Mouse (Mus musculus): ENCODE data around the gene Ext2. TPM values are rescaled to one million over a fixed set of nuclear protein-coding genes. Genes with fewer than 3 reads are reported as not detected.
A peak's percentile ranks its signal among the peaks of the same experiment; 100 is the strongest.

The Ext2 gene
- total RNA-seq, 2 experiments from 2014 or later = 50.6 to 57.4 TPM

DNA sequence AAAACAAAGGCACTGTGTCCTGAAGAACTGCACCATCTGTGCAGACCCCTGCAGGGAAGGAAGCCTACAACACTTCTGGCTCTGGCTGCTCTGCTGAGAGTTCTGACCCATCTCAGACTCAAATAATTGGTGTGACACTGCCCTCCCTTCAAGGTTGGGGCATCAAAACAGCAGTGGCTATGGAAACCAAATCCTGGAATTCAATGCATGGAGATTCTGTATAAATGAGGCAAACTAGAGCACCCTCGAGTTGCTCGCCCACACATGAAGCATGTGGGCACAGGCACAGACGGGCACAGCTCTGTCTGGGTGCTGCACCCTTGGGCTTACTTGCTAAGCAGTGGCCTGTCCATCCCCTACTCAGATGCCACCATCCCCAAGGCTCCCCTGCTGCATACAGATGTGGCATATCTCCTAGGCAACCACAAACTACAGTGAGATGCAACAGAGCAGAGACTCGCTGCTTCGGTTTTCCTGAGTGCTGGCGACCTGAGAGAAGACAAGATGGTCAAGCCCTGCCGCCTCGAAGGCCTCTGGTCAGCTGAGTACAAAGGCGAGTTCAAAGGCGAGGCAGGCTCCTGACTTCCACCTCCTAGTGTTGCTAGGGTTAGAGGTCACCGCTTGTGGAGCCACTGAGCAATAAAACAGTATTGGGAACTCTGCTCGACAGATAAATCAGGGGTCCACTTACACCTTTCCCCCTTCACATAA is 37.5 kb downstream of the Ext2 start:
- intact Hi-C loops (cut with DNase I) = loop anchor here (5.0 to 10.0 kb wide), 2 partner anchors 128 to 370 kb away; no protein-coding TSS in a partner anchor
- DNase-seq (ENCODE audit: extremely low spot score in 1 of 2, low spot score in 2 of 2) = peak in 1 of 2 experiments; percentile 36
- Histone ChIP-seq H3K27ac (peak overlapping the region; percentile 25; the same call in 1 of the 2 replicates), H3K4me3 (no peak overlapping the region)
- no peak; the same call in 1 of the 2 replicates for TF ChIP-seq CTCF (IDR thresholded peaks at IDR 0.05)

DNA sequence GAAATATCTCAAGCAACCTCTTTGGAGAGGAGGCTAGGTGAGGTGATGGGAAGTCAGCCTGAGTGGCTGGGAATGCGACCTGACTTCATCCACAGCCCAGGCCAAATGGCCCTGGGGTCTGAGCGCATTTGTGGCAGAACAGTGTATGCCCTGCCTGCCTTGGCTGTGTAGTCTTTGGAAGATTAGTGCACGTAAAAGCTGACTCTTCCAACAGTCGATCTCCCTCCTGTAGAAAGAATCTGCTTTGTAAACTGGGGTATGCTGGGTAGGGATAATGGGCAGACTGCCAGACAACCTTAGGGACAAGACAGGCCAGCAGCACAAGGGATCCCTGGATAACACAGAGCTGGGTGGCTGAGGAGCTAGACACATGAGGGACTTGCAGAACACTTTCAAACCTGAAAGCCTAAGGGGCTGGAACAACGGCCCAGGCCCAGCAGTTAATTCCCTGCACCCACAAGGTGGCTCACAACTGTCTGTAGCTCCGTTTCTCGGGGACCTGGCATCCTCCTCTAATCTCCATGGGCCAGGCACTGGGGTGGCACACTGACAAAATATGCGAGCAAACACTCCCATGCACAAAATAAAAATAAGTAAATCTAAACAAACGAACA is 38.3 kb downstream of the Ext2 start:
- no peak for DNase-seq (ENCODE audit: extremely low spot score in 1 of 2, low spot score in 2 of 2)
- no peak for TF ChIP-seq CTCF (IDR thresholded peaks at IDR 0.05)
- Histone ChIP-seq H3K4me3 (no peak overlapping the region), H3K27ac (no peak overlapping the region; the same call in 1 of the 2 replicates)
- intact Hi-C loops (cut with DNase I) = loop anchor here (10.0 kb wide), 1 partner anchor 369 kb away; no protein-coding TSS in a partner anchor

DNA sequence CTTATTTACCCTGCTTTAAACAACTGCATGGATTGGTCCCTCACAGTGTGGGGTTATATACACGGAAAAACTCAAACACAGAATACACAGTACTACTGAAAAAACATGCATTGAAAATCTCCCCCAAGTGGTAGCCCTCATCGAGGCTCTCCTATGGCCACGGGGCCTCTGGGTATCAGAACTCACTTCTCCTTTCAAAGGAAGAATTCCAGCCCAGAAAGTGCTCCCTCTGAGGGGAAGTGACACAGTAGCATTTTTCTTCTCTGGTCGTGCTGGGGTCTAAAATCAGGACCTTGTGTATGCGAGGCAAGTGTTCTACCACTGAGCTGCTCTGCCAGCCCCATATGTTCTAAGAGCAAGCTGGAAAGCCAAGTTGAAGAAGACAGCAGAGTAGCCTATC is 39.7 kb downstream of the Ext2 start:
- no peak for DNase-seq (ENCODE audit: extremely low spot score in 1 of 2, low spot score in 2 of 2)
- Histone ChIP-seq H3K27ac (no peak overlapping the region), H3K4me3 (no peak overlapping the region)
- TF ChIP-seq CTCF (IDR thresholded peaks at IDR 0.05) = no peak
- intact Hi-C loops (cut with DNase I) = loop anchor here (10.0 kb wide), 1 partner anchor 368 kb away; no protein-coding TSS in a partner anchor

DNA sequence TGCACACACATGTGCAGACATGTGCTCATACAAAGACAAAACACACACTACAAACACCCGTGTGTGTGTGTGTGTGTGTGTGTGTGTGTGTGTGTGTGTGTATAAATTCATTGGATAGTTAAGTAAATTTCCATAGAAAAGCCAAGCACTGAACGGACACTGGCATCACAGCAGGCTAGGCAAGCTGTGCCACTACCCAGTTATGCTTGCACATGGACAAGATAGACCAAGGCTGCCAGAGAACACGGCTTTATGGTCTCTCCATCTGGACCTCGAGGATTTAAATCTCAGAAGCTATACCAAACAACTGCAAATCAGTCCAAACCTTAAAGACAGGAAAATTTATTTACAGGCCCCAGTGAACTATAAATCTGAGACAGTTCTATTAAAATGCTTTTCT is 40.2 kb downstream of the Ext2 start:
- intact Hi-C loops (cut with DNase I) = loop anchor here (10.0 kb wide), 1 partner anchor 367 kb away; no protein-coding TSS in a partner anchor
- H3K4me3 ChIP-seq = no peak overlapping the region
- TF ChIP-seq CTCF (IDR thresholded peaks at IDR 0.05) = no peak
- no peak for DNase-seq (ENCODE audit: extremely low spot score in 1 of 2, low spot score in 2 of 2)
- H3K27ac ChIP-seq = no peak overlapping the region

DNA sequence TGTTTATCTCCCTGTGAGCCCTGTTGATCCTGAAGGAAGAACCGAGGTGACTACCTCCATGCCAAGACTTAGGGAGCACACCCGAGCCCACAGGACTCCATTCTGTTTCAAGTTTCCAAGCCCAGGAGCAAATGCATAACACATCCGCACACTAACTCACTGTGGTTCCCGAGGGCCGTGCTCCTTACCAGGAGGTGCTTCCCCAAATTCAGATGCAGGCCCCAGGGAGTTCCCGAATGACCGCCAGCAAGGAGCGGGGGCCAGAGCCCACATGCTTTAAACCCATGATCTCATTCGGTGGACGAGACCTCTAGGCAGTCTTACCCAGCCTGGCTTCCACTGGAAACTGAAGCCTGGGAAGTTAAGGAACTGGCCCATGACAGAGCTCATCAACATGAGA is 41.8 kb downstream of the Ext2 start:
- no peak for DNase-seq (ENCODE audit: extremely low spot score in 1 of 2, low spot score in 2 of 2)
- intact Hi-C loops (cut with DNase I) = loop anchor here (10.0 kb wide), 1 partner anchor 366 kb away; no protein-coding TSS in a partner anchor
- Histone ChIP-seq H3K4me3 (no peak overlapping the region), H3K27ac (no peak overlapping the region)
- TF ChIP-seq CTCF (IDR thresholded peaks at IDR 0.05) = no peak

DNA sequence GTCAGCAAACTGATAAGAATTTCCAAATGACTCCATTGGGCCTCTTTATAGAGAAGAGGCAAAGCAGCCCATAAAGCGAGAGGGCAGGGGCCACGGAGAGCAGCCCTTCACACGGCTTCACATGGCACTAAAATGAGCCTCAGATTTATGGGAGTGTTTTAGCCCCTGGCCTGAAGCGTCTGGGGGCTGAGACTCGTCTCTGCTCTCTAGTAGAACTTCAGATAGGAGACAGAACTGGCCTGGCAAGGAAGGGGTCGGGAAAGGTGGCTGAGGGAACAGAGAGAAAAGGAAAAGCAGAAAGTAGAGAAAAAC is 42.5 kb downstream of the Ext2 start:
- TF ChIP-seq CTCF (IDR thresholded peaks at IDR 0.05) = no peak
- Histone ChIP-seq H3K27ac (no peak overlapping the region), H3K4me3 (no peak overlapping the region)
- no peak for DNase-seq (ENCODE audit: extremely low spot score in 1 of 2, low spot score in 2 of 2)
- intact Hi-C loops (cut with DNase I) = loop anchor here (10.0 kb wide), 1 partner anchor 365 kb away; no protein-coding TSS in a partner anchor

DNA sequence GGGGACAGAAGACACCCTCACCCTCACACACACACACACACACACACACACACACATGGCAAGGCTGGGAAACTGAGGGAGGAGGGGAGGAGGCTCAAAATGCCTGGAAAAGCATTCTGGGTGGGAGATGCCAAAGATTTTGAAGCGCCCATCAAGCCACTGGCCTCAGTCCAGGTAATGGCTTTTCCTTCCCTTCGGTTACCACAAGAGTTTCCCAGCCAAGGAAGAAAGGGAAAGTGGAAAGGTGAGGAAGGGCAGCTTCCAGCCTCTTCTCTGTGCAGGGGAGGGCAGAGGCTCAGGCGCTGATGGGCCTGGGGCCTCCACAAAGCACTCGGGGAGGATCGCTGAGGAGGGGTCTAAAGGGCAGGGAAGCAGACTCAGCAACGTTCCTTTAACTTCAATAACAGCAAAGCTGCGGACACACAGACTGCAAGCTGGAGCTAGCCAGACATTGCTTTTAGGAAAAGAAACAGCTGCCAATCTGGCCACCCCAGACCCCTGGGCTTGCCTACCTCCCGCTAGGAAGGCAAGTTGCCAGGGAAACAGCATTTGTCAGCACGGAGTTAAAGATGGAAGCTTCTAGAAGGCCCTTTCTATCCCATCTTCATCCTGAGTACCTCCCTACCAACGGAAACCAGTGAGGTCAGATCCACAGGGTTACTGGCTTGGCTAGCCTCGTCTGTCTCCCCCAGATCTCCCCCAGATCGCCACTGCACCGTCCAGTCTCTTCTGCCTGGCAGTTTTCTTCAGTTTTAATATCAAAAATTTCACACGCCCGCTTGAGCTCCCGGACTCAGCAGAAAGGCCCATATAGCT is 43.1 kb downstream of the Ext2 start:
- DNase-seq (ENCODE audit: extremely low spot score in 1 of 2, low spot score in 2 of 2) = no peak
- intact Hi-C loops (cut with DNase I) = no loop called here
- H3K27ac ChIP-seq = no peak overlapping the region
- no peak for TF ChIP-seq CTCF (IDR thresholded peaks at IDR 0.05)
- H3K4me3 ChIP-seq = no peak overlapping the region

DNA sequence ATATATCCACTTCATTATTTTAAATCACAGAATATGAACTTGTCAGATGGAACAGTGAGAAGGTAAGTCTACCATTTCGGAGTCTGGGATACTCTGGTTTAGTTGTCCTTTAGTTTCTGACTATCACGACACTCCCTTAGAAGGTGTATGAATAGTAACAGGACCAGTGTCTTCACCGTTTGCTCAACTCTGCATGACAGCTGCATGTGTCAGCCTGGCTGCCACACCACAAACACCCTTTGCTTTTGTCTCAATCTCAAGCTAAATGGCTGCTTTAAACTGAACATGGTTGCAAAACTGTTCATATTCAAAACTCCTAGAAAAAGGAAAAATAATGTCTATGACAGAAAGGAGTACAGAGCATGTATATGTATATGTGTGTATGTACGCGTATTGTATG is 43.8 kb downstream of the Ext2 start:
- no peak for TF ChIP-seq CTCF (IDR thresholded peaks at IDR 0.05)
- intact Hi-C loops (cut with DNase I) = no loop called here
- Histone ChIP-seq H3K4me3 (no peak overlapping the region), H3K27ac (no peak overlapping the region)
- DNase-seq (ENCODE audit: extremely low spot score in 1 of 2, low spot score in 2 of 2) = no peak

DNA sequence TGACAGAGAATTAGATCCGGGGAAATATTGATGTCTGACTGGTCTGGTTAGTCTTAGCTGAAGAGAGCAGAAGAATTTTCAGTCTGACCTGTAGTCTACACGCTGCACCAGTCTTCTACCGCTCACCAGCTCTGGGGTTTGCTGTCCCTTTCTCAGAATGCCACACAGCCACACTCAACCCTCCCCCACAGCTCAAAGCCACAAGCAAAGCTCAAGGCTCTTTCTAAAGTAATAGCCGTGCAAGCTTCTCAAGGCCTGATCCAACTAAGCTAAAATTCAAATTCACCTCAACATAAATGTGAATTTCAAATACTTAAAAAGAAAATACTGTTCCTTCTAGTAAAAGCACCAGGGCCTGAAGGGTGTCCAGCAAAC is 45.3 kb downstream of the Ext2 start:
- intact Hi-C loops (cut with DNase I) = no loop called here
- Histone ChIP-seq H3K27ac (no peak overlapping the region), H3K4me3 (no peak overlapping the region)
- DNase-seq (ENCODE audit: extremely low spot score in 1 of 2, low spot score in 2 of 2) = no peak
- TF ChIP-seq CTCF (IDR thresholded peaks at IDR 0.05) = no peak

DNA sequence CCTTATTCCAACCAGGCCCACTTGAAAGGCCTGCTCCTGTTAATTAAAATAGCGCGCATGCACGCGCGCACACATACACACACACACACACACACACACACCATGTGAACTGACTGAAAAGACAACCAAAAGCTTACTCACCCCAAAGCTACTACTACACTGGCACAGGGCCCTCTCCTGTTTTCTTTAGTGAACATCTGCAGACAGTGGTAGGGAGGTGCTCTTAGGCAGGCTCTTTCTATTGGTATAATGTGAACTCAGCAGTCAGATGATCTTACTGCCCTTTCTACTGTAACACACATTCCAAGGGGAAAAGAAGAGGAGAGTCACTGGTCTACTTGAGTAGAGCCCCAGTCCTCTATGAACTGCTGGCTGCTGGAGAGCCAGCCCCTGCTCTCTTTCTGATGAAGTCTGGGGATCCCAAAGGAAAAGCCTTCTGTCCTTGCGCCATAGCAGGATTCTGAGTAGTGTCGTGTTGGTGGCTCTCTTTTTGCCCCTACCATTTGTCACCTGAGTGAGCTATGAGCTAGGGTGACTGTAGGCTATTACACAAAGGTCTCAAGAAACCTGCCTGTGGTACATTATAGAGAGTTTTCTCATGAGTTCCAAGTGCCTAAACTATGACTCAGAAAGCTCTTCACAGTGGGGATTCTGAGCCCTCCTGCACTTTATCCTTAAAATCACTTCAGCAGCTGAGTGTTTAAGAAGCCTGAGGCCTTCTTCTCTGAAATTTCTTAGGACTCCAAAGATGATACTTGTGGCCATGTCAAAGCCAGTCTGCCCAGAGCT is 45.9 kb downstream of the Ext2 start:
- no peak for DNase-seq (ENCODE audit: extremely low spot score in 1 of 2, low spot score in 2 of 2)

DNA sequence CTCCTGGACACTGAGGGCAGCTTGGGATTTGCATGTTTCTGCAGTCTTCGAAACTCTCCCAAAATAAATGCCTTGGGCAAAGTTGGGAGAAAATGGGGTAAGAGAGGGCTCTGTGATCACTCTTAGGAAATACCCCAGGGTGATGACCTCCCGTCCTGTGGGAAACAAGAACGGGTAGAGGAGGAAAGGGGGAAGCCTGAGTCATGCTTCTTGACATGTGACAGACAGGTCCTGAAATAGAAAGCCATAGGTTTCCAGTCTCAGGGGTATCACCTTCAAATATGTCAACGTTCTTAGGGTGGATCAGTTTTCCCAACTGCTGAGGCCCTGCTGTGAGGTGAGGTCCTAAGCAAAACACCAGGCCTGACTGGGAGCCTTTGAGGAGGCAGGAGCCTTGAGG is 46.9 kb downstream of the Ext2 start:
- intact Hi-C loops (cut with DNase I) = no loop called here

More for the DNA sequence above, 45.9 kb downstream of the Ext2 start:
- intact Hi-C loops (cut with DNase I) = no loop called here
- H3K4me3 ChIP-seq = no peak overlapping the region
- no peak for TF ChIP-seq CTCF (IDR thresholded peaks at IDR 0.05)
- H3K27ac ChIP-seq = no peak overlapping the region

More for the DNA sequence above, 46.9 kb downstream of the Ext2 start:
- Histone ChIP-seq H3K4me3 (no peak overlapping the region), H3K27ac (no peak overlapping the region)
- TF ChIP-seq CTCF (IDR thresholded peaks at IDR 0.05) = no peak
- no peak for DNase-seq (ENCODE audit: extremely low spot score in 1 of 2, low spot score in 2 of 2)

Data from left cerebral cortex, adult 2 months (tissue).